Mouse (Mus musculus) lung, adult 10 weeks (tissue): ENCODE data around the gene Nabp1. TPM values are rescaled to one million over a fixed set of nuclear protein-coding genes. Genes with fewer than 3 reads are reported as not detected.

ENCODE experiments used
- polyA plus RNA-seq: library from polyadenylated mRNA; stranded (reverse); fragments of 350-450 nt; fragmentation: Illumina TruSeq; extraction: RNeasy Lipid Tissue Mini Kit (QIAGEN cat#74804); gene quantifications from one replicate; pipeline ENCODE4 v1.2.3, GENCODE M21; 2014; ENCODE audit warnings: low read depth, low replicate concordance; ENCODE audit not compliant: insufficient read depth

Gene Nabp1
- polyA plus RNA-seq: 14.8 TPM

DNA sequence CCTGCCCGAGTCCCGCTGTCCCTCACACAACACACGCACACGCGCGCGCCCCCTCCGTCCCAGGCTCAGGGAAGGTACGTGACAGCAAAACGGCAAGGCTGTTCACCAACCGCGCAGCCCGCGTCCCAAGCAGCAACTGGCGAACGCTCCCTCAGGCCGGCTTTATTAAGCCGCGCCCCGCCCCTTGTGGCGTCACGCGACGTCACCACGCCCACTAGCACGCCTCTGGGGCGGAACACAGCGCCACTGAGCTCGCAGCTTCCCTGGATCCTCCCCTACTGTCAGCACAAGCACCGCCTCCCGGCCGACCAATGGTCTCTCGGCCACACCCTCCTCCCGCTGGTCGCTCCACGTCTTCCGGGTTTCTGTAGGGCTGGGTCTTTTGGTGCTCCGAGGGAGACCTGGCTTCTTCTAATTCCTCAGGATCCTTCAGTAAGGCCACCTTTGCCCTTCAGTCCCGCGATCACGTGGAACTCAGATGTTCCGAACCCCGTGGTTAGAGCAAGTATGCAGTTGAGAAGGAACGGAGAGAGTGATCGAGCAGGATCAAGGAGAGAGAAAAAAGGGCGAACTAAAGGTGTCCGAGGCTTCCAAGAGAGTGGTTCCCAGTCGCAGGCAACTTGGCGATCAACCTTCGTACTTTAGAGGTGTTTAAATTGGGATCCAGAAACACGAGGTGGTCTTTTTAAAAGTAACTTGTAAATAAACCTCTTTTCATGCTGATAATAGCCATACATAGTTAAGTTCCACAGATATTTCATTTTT is at the start of gene Nabp1:
TSS of gene Nabp1 (minus strand) at position 164 of the 765 bp plus-strand sequence.

Other genes with a start within 250 kb of the Nabp1 start
- 288 TPM for gene Cavin2, start 189.3 kb downstream of the Nabp1 start, polyA plus RNA-seq